Mouse (Mus musculus): ENCODE results near the gene Sestd1.

GRCm38 (mm10) chr2:77187501-77187900 is 92.9 kb downstream of the Sestd1 start:
- TF ChIP-seq CTCF (IDR thresholded peaks at IDR 0.05; ENCODE audit: extremely low read depth, insufficient read length, insufficient replicate concordance, low read depth, low read length), result no peak
- TF ChIP-seq POLR2A (IDR thresholded peaks at IDR 0.05; ENCODE audit: low read depth, low read length), result no peak
